Mouse (Mus musculus): Measurements from ENCODE around the gene Tns3.

GRCm38 (mm10) chr11:8471535-8471934, 192.8 kb downstream of the Tns3 start:
- TF ChIP-seq MAX (IDR thresholded peaks at IDR 0.05) (no peak), CTCF (IDR thresholded peaks at IDR 0.05; ENCODE audit: control insufficient read depth, insufficient read depth, insufficient read length) (no peak), CEBPB (IDR thresholded peaks at IDR 0.05; ENCODE audit: low read depth) (no peak)

Measured in C2C12 (cell line).